Mouse (Mus musculus) hematopoietic stem cell, adult 5-6 weeks (primary cell): ENCODE data around the gene Ttc23. TPM values are rescaled to one million over a fixed set of nuclear protein-coding genes. Genes with fewer than 3 reads are reported as not detected.

Experiments used
- total RNA-seq: library from RNA; stranded (forward); fragments of 172-1452, 232-1000 nt; gene quantifications from 2 replicates; pipeline ENCODE4 v1.2.3, GENCODE M21; 2017

Gene Ttc23
- total RNA-seq, 1 experiment from 2014 or later = 1.8 TPM

Other genes starting within 250 kb of the Ttc23 start
- 20.6 and 26.0 TPM in 2 replicates for gene Lrrc28, start 2.1 kb upstream of the Ttc23 start, total RNA-seq
- 0.05 and 0.25 TPM in 2 replicates for gene Synm, start 112.3 kb downstream of the Ttc23 start, total RNA-seq